Mouse (Mus musculus) testis, adult 2 months (tissue): Measurements from ENCODE around the gene Muc4.

ENCODE experiments used
- CTCF ChIP-seq: fragments of 200-500 bp; IDR thresholded peaks from 2 replicates; pipeline ENCODE4 v1.5.1; 2012; ENCODE audit warnings: low read depth, mild to moderate bottlenecking, inconsistent platforms, low read length, moderate library complexity; ENCODE audit not compliant: control insufficient read depth, insufficient read depth, insufficient replicate concordance
- POLR2A ChIP-seq: fragments of 200-500 bp; IDR thresholded peaks from 2 replicates; pipeline ENCODE4 v1.6.1; 2012; ENCODE audit warnings: low read depth, mild to moderate bottlenecking, inconsistent platforms, low read length, moderate library complexity; ENCODE audit not compliant: control insufficient read depth

DNA sequence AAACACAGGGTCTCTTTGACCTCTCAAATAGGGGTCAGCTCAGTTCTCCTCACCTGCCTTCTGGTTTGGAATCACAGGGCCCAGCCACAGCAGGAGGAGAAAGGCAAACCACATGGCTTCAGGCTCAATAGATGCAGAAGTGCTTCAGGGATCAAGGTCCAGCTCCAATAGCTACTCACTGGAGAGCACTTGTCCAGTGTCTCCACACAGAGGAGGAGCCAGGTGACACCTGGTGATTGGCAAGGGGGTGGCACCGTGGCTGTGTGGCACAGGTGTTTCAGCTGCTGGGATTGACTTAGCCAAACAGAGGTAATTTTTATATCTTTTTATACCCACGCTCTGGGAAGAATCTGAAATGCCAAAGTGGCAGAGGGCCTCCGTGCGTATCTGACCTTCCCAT is 74.6 kb downstream of the Muc4 start, which contains the start of gene Smbd1:
- TF ChIP-seq POLR2A, result no peak
- no peak for TF ChIP-seq CTCF
